Mouse (Mus musculus): ENCODE results near the gene Ticrr.

- peak; percentile 81 for TF ChIP-seq POLR2A (IDR thresholded peaks at IDR 0.05; ENCODE audit: extremely low read depth, insufficient read depth, low read length)
- TF ChIP-seq CTCF (IDR thresholded peaks at IDR 0.05; ENCODE audit: low read depth, low read length) = no peak
Observed at GRCm38 (mm10) chr7:79742659-79743536, 82.9 kb downstream of the Ticrr start, which contains the start of the genes Pex11a and Wdr93.

Measured in liver, adult 2 months (tissue).